Mouse (Mus musculus): ENCODE measurements around the gene Sdk1. TPM values are rescaled to one million over a fixed set of nuclear protein-coding genes. Genes with fewer than 3 reads are reported as not detected.
A peak's percentile ranks its signal among the peaks of the same experiment; 100 is the strongest.

Sdk1 gene
- polyA plus RNA-seq, 1 experiment from 2014 or later, result 4.8 TPM

DNA sequence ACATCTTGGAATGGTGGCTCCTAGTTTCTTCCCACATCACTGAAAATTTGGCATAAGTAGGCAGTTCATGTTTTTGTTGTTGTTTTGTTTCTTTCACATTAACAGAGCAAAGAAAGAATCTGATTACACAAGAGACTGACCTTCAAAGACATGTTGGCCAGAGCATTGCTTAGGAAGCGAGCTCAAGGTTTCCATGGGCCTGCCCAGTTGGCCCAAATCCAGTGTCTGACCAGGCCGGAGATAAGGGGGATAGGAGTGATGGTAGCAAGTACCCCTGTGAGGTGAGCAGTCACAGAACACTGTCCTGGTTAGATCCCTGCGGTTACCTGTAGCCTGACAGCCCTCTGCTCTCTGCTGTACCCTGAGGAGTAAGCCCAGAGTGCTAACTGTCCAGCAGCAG, 122.7 kb downstream of the Sdk1 start:
- no peak overlapping the region for H3K27ac ChIP-seq (ENCODE audit: low read depth)
- H3K4me1 ChIP-seq (replicated peaks; ENCODE audit: control insufficient read depth, insufficient read depth, low read length), result peaks cover 11% of the 10 kb centered on the region; the same call in 1 of the 2 replicates
- H3K9ac ChIP-seq (ENCODE audit: low read length), result no peak overlapping the region
- H3K4me2 ChIP-seq (ENCODE audit: low read length), result no peak overlapping the region
- DNase-seq (ENCODE audit: low spot score) (no peak), ATAC-seq (replicated peaks; ENCODE audit: low FRiP score, low TSS enrichment, low read depth) (no peak)
- WGBS, result 84% methylated on average over 3 of the region's 3 CpGs
- H3K36me3 ChIP-seq (ENCODE audit: control insufficient read depth, insufficient read depth, low read length), result no peaks in the 10 kb centered on the region
- no peaks in the 10 kb centered on the region for H3K27me3 ChIP-seq (replicated peaks; ENCODE audit: control insufficient read depth, insufficient read depth, low read length)
- H3K9me3 ChIP-seq (ENCODE audit: control insufficient read depth, low read length), result no peaks in the 10 kb centered on the region
- H3K4me3 ChIP-seq (ENCODE audit: low read depth, low read length), result no peak overlapping the region

DNA sequence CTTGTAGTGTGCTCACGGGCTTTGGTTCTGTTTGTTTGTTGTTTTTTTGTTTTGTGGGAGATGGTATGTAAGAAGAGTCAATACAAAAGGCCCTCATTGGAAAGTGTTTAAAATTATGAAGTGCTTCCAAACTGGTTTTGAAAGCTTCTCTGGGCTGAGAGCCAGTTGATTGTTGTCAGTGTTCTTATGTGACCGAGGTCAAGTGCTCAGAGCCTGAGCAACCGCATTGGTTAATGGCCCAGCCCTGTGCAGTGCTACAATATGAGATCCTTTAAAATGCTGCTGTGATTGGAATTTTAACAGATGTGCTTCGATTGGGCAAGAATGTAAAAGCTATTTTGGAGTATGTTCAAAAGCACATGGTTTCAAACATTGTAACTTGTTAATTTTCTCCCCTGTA, 127.3 kb downstream of the Sdk1 start:
- no peak overlapping the region for H3K4me3 ChIP-seq (ENCODE audit: low read depth, low read length)
- H3K36me3 ChIP-seq (ENCODE audit: control insufficient read depth, insufficient read depth, low read length), result no peaks in the 10 kb centered on the region
- H3K9ac ChIP-seq (ENCODE audit: low read length), result no peak overlapping the region
- no peaks in the 10 kb centered on the region for H3K9me3 ChIP-seq (ENCODE audit: control insufficient read depth, low read length)
- DNase-seq (ENCODE audit: low spot score), result no peak
- H3K27me3 ChIP-seq (replicated peaks; ENCODE audit: control insufficient read depth, insufficient read depth, low read length), result no peaks in the 10 kb centered on the region
- peak overlapping the region; percentile 41; the same call in 1 of the 2 replicates for H3K27ac ChIP-seq (ENCODE audit: low read depth)
- no peak for ATAC-seq (replicated peaks; ENCODE audit: low FRiP score, low TSS enrichment, low read depth)
- no peak overlapping the region for H3K4me2 ChIP-seq (ENCODE audit: low read length)
- H3K4me1 ChIP-seq (replicated peaks; ENCODE audit: control insufficient read depth, insufficient read depth, low read length), result peaks cover 17% of the 10 kb centered on the region; the same call in 1 of the 2 replicates
- 39% methylated on average over 4 of the region's 4 CpGs for WGBS

DNA sequence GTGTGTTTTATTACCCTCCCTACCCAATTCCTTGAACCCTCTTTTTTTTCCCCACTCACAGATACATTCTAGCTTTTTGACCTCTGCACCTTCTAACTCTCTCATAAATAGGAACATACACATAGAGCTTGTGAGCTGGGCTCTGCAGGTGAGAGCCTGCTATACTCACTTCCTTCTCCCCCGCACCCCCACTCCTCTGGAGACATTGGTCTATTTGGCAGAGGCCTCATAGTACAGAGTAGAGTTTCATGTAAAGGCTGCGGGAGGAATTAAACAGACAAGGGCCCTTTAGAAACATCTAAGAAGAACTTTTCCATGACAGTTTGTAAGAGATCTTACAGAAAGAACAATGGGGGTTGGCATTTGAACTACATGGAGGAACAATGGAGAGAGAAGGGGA, 133.5 kb downstream of the Sdk1 start:
- H3K27me3 ChIP-seq (replicated peaks; ENCODE audit: control insufficient read depth, insufficient read depth, low read length), result no peaks in the 10 kb centered on the region
- 83% methylated on average over 2 of the region's 2 CpGs for WGBS
- no peak for DNase-seq (ENCODE audit: low spot score)

DNA sequence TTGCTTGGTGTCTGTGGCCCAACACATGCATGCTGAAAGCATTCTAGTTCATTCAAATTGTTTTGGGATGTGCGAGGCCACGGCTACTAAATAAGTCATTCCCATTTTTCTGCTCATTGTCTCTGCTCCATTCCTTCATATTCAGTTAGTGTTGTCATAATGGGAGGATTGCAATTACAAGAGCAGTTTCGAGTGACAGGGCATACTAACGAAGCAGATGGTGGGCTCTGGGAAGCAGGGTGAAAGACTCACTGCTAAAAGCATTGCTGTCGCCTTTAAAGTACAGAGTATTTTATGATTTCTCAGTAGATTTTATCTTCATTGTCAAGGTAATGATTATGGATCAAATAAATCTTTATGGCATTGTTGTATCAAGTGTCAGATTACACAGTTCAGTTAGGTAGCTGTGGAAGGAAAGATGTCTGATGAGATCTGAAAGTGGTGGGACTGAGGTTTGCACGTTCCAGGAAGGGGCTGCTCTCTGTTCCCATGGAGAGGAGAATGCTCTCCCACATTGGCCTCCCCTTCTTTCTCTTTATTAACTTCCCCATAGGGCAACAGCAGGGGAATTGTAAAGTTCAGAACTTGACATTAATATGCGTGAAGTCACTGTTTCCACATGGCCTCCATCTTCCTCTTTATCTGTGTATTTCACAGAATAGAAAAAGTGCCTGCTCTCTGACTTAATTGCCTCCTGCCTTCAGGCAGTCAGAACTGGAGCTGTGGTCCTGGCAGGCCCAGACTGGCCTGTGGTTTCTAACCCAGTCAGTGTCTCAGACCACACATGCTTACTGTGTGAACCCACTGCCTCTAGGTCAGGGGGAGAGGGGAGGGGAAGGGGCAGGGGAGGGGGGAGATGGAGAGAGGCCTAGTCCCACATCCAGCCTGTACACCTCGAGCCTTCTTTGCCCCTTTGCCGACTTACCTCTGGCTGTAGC, 138.8 kb downstream of the Sdk1 start:
- Histone ChIP-seq H3K27ac (ENCODE audit: low read depth) (peak overlapping the region; percentile 62; the same call in 1 of the 2 replicates), H3K9me3 (ENCODE audit: control insufficient read depth, low read length) (no peaks in the 10 kb centered on the region), H3K9ac (ENCODE audit: low read length) (no peak overlapping the region), H3K4me2 (ENCODE audit: low read length) (peak overlapping the region; percentile 27; the same call in 1 of the 2 replicates), H3K27me3 (replicated peaks; ENCODE audit: control insufficient read depth, insufficient read depth, low read length) (no peaks in the 10 kb centered on the region), H3K4me1 (replicated peaks; ENCODE audit: control insufficient read depth, insufficient read depth, low read length) (peaks cover 23% of the 10 kb centered on the region), H3K36me3 (ENCODE audit: control insufficient read depth, insufficient read depth, low read length) (no peaks in the 10 kb centered on the region), H3K4me3 (ENCODE audit: low read depth, low read length) (no peak overlapping the region)
- WGBS, result 37% methylated on average over 9 of the region's 9 CpGs
- ATAC-seq (replicated peaks; ENCODE audit: low FRiP score, low TSS enrichment, low read depth) (0 out of 2 replicates have a peak, but pooled peaks have one; percentile 40), DNase-seq (ENCODE audit: low spot score) (no peak)

More for the DNA sequence above, 133.5 kb downstream of the Sdk1 start:
- H3K36me3 ChIP-seq (ENCODE audit: control insufficient read depth, insufficient read depth, low read length), result no peaks in the 10 kb centered on the region
- no peak overlapping the region for H3K9ac ChIP-seq (ENCODE audit: low read length)
- no peak overlapping the region for H3K27ac ChIP-seq (ENCODE audit: low read depth)
- H3K4me1 ChIP-seq (replicated peaks; ENCODE audit: control insufficient read depth, insufficient read depth, low read length), result peaks cover 12% of the 10 kb centered on the region
- ATAC-seq (replicated peaks; ENCODE audit: low FRiP score, low TSS enrichment, low read depth), result no peak
- no peak overlapping the region for H3K4me3 ChIP-seq (ENCODE audit: low read depth, low read length)
- no peaks in the 10 kb centered on the region for H3K9me3 ChIP-seq (ENCODE audit: control insufficient read depth, low read length)
- H3K4me2 ChIP-seq (ENCODE audit: low read length), result no peak overlapping the region

DNA sequence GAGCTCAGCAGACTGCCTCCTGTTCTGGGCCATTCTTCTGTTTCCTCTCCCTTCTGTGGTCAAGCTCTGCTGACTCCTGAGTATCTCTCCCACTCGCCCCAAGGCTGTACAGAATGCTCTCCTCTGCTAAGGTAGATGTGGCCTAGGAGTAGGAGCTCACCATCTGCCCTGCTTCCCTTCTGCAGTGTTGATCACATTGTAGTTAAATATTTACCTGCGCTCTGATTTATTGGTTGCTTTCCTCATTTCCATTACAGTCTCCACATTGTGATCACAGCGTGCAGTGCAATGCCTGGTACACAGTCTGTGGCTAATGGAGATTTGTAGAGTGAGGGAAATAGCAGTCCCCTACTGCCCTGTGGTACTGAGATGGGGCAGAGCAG, 139.5 kb downstream of the Sdk1 start:
- peak overlapping the region; percentile 62; the same call in 1 of the 2 replicates for H3K27ac ChIP-seq (ENCODE audit: low read depth)
- peak; percentile 66 for DNase-seq (ENCODE audit: low spot score)
- WGBS, result 46% methylated on average over 3 of the region's 3 CpGs
- no peaks in the 10 kb centered on the region for H3K27me3 ChIP-seq (replicated peaks; ENCODE audit: control insufficient read depth, insufficient read depth, low read length)
- peak; percentile 60; the same call in 1 of the 2 replicates for ATAC-seq (replicated peaks; ENCODE audit: low FRiP score, low TSS enrichment, low read depth)
- no peak overlapping the region for H3K9ac ChIP-seq (ENCODE audit: low read length)
- no peaks in the 10 kb centered on the region for H3K9me3 ChIP-seq (ENCODE audit: control insufficient read depth, low read length)
- H3K4me3 ChIP-seq (ENCODE audit: low read depth, low read length), result no peak overlapping the region
- H3K4me1 ChIP-seq (replicated peaks; ENCODE audit: control insufficient read depth, insufficient read depth, low read length), result peaks cover 23% of the 10 kb centered on the region
- no peaks in the 10 kb centered on the region for H3K36me3 ChIP-seq (ENCODE audit: control insufficient read depth, insufficient read depth, low read length)
- H3K4me2 ChIP-seq (ENCODE audit: low read length), result peak overlapping the region; percentile 27; the same call in 1 of the 2 replicates

DNA sequence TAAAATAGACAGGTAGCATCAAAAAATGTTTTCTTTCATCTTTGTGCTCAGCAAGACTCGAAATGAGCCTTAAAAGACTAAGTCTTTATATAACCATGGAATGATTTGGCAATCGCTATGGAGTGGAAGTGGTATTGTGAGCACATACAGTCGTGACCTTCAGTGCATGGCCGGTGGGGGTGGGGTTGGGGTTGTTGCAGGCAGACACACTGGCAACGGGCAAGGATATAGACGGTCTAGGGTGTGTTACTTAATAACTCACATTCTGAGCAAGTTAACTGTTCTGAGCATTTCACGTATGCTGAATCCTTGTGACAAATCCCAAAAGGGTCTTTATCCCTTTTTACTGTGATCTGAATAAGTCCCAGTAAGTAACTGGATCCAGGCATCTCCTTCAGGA, 140.3 kb downstream of the Sdk1 start:
- Histone ChIP-seq H3K4me3 (ENCODE audit: low read depth, low read length) (no peak overlapping the region), H3K9ac (ENCODE audit: low read length) (no peak overlapping the region), H3K27me3 (replicated peaks; ENCODE audit: control insufficient read depth, insufficient read depth, low read length) (no peaks in the 10 kb centered on the region), H3K27ac (ENCODE audit: low read depth) (no peak overlapping the region), H3K9me3 (ENCODE audit: control insufficient read depth, low read length) (no peaks in the 10 kb centered on the region), H3K4me1 (replicated peaks; ENCODE audit: control insufficient read depth, insufficient read depth, low read length) (peaks cover 23% of the 10 kb centered on the region), H3K36me3 (ENCODE audit: control insufficient read depth, insufficient read depth, low read length) (no peaks in the 10 kb centered on the region), H3K4me2 (ENCODE audit: low read length) (no peak overlapping the region)
- no peak for DNase-seq (ENCODE audit: low spot score)
- no peak for ATAC-seq (replicated peaks; ENCODE audit: low FRiP score, low TSS enrichment, low read depth)
- 81% methylated on average over 7 of the region's 7 CpGs for WGBS

DNA sequence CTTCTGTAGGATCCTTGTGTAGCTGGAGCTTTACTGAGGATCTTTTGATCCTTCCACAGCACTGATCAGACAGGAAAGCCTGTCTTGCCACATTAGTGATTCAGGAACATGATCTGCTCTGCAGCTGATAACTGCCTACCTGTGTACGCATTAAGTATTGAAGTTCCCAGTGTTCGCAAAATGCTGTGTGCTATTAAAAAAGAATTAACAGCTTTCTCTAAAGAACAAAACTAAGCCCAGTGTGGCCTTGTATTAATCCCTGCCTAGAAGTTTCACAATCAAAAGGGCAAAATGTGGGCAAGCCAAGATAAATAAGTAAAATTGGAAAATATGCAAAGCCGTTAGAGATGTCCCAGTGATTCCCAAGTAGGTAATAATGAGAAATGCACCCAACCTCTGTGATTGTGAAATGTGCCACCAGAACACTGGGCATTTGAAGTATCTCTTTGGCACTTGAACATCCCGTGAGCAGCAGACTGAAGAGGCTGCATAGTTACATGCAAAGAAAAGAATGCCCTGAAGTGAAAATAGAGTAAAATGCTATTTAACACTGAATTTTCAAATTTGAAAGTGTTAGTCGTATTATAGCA, 141.1 kb downstream of the Sdk1 start:
- DNase-seq (ENCODE audit: low spot score) (no peak), ATAC-seq (replicated peaks; ENCODE audit: low FRiP score, low TSS enrichment, low read depth) (no peak)
- H3K36me3 ChIP-seq (ENCODE audit: control insufficient read depth, insufficient read depth, low read length), result no peaks in the 10 kb centered on the region
- no peak overlapping the region for H3K9ac ChIP-seq (ENCODE audit: low read length)
- H3K4me3 ChIP-seq (ENCODE audit: low read depth, low read length), result no peak overlapping the region
- H3K27me3 ChIP-seq (replicated peaks; ENCODE audit: control insufficient read depth, insufficient read depth, low read length), result no peaks in the 10 kb centered on the region
- H3K4me2 ChIP-seq (ENCODE audit: low read length), result no peak overlapping the region
- no peaks in the 10 kb centered on the region for H3K9me3 ChIP-seq (ENCODE audit: control insufficient read depth, low read length)
- peaks cover 23% of the 10 kb centered on the region for H3K4me1 ChIP-seq (replicated peaks; ENCODE audit: control insufficient read depth, insufficient read depth, low read length)
- WGBS, result 93% methylated on average over 5 of the region's 5 CpGs
- no peak overlapping the region for H3K27ac ChIP-seq (ENCODE audit: low read depth)

DNA sequence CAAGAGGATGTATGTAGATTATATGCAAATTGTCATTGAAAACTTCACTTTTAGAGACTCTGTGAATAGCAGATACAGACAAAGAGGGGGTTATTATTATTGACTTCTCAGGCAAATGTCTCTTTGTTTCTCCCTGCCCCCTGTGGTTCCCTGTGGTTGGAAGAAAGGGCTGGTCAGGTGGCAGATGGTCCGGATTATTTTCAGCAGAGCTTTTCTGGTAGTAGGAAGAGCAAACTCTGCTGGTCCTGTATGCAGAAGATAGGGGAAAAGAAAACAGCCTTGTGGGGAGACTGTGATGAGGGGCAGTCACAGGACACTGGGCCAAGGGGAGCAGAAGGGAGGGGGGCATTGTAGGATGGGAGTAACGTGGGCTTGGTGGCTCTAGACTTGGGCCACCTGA, 147.2 kb downstream of the Sdk1 start:
- no peaks in the 10 kb centered on the region for H3K9me3 ChIP-seq (ENCODE audit: control insufficient read depth, low read length)
- WGBS, result 46% methylated on average over 2 of the region's 2 CpGs

More for the DNA sequence above, 147.2 kb downstream of the Sdk1 start:
- Histone ChIP-seq H3K36me3 (ENCODE audit: control insufficient read depth, insufficient read depth, low read length) (no peaks in the 10 kb centered on the region), H3K27me3 (replicated peaks; ENCODE audit: control insufficient read depth, insufficient read depth, low read length) (no peaks in the 10 kb centered on the region), H3K9ac (ENCODE audit: low read length) (no peak overlapping the region), H3K4me2 (ENCODE audit: low read length) (no peak overlapping the region), H3K4me1 (replicated peaks; ENCODE audit: control insufficient read depth, insufficient read depth, low read length) (peaks cover 4% of the 10 kb centered on the region; the same call in 1 of the 2 replicates), H3K27ac (ENCODE audit: low read depth) (no peak overlapping the region), H3K4me3 (ENCODE audit: low read depth, low read length) (no peak overlapping the region)
- ATAC-seq (replicated peaks; ENCODE audit: low FRiP score, low TSS enrichment, low read depth) (no peak), DNase-seq (ENCODE audit: low spot score) (no peak)

Data from intestine, embryonic 14.5 days (tissue).